Mouse (Mus musculus) heart, postnatal 36 days (tissue): Measurements from ENCODE around the gene Ldah. TPM values are rescaled to one million over a fixed set of nuclear protein-coding genes. Genes with fewer than 3 reads are reported as not detected.
A peak's percentile ranks its signal among the peaks of the same experiment; 100 is the strongest.
"Not testable (repeated sequence)": the region's sequence is repeated elsewhere in the genome, so short reads cannot be mapped to it uniquely, and the experiment has no call there.

Source experiments
- DNase-seq, 2 experiments: peaks; one replicate each; pipeline ENCODE4 v3.0.0; 2021 to 2022
- intact Hi-C: fragments of 180-260 bp; cut with DNase I; formaldehyde crosslinking; loops from one replicate; pipeline ENCODE4 v1.15.1; 2025
- total RNA-seq, 2 experiments: library from RNA; stranded (reverse); gene quantifications; 2 replicates each; pipeline ENCODE4 v1.2.3; 2021

Ldah gene
- 10 to 100 TPM; 26.6 to 28.5 TPM for total RNA-seq

GRCm38 (mm10) chr12:8207978-8208403, at the start of gene Ldah:
Ldah (plus strand) TSS chr12:8208107.
- intact Hi-C loops, result no loop called here
- DNase-seq, result peak; percentile 88 to 90

- intact Hi-C loops, result no loop called here
- DNase-seq, result no peak
Measured at GRCm38 (mm10) chr12:8167743-8168142, 40.2 kb upstream of the Ldah start.

- DNase-seq, result no peak
- intact Hi-C loops, result no loop called here
Measured at GRCm38 (mm10) chr12:8180921-8181320, 27.0 kb upstream of the Ldah start.

- intact Hi-C loops, result no loop called here
- DNase-seq, result no peak
Measured at GRCm38 (mm10) chr12:8181744-8182143, 26.2 kb upstream of the Ldah start.

GRCm38 (mm10) chr12:8184518-8184917, 23.4 kb upstream of the Ldah start:
- no peak for DNase-seq
- intact Hi-C loops, result no loop called here

GRCm38 (mm10) chr12:8188161-8188560, 19.7 kb upstream of the Ldah start:
- intact Hi-C loops, result no loop called here
- no peak for DNase-seq

- intact Hi-C loops, DNase-seq: not testable (repeated sequence)
Measured at GRCm38 (mm10) chr12:8188796-8189535, 18.9 kb upstream of the Ldah start.

- no peak for DNase-seq
- intact Hi-C loops, result no loop called here
Measured at GRCm38 (mm10) chr12:8189722-8190121, 18.2 kb upstream of the Ldah start.

GRCm38 (mm10) chr12:8205721-8206120, 2.2 kb upstream of the Ldah start:
- intact Hi-C loops, result no loop called here
- no peak for DNase-seq

- intact Hi-C loops, result no loop called here
- DNase-seq, result no peak
Measured at GRCm38 (mm10) chr12:8207578-8207977, 329 bp upstream of the Ldah start.

- intact Hi-C loops, result loop anchor here (5.0 kb wide), 1 partner anchor 86 kb away; the partner anchor contains the start of gene Gdf7
- DNase-seq, result no peak
Measured at GRCm38 (mm10) chr12:8216392-8217280, 8.7 kb downstream of the Ldah start.

GRCm38 (mm10) chr12:8223036-8223435, 15.1 kb downstream of the Ldah start:
- intact Hi-C loops, result no loop called here
- DNase-seq, result no peak

GRCm38 (mm10) chr12:8231101-8231500, 23.2 kb downstream of the Ldah start:
- no peak for DNase-seq
- intact Hi-C loops, result loop anchor here (5.0 kb wide), 1 partner anchor 239 kb away; no protein-coding TSS in a partner anchor

- no peak for DNase-seq
- intact Hi-C loops, result loop anchor here (2.0 to 5.0 kb wide), 2 partner anchors 174 to 240 kb away; no protein-coding TSS in a partner anchor
Measured at GRCm38 (mm10) chr12:8232679-8233078, 24.8 kb downstream of the Ldah start.

GRCm38 (mm10) chr12:8242181-8242580, 34.3 kb downstream of the Ldah start:
- intact Hi-C loops, result no loop called here
- DNase-seq, result no peak

GRCm38 (mm10) chr12:8244746-8245145, 36.8 kb downstream of the Ldah start:
- intact Hi-C loops, result no loop called here

GRCm38 (mm10) chr12:8260297-8260696, 52.4 kb downstream of the Ldah start:
- intact Hi-C loops, result no loop called here
- DNase-seq, result no peak

More at GRCm38 (mm10) chr12:8244746-8245145, 36.8 kb downstream of the Ldah start:
- no peak for DNase-seq

- no peak for DNase-seq
- intact Hi-C loops, result no loop called here
Measured at GRCm38 (mm10) chr12:8266311-8266710, 58.4 kb downstream of the Ldah start.

- no peak for DNase-seq
- intact Hi-C loops, result no loop called here
Measured at GRCm38 (mm10) chr12:8269627-8270026, 61.7 kb downstream of the Ldah start.

- intact Hi-C loops, result no loop called here
- no peak for DNase-seq
Measured at GRCm38 (mm10) chr12:8271405-8271804, 63.5 kb downstream of the Ldah start.

- no peak for DNase-seq
- intact Hi-C loops, result no loop called here
Measured at GRCm38 (mm10) chr12:8273471-8274171, 65.7 kb downstream of the Ldah start.
